Mouse (Mus musculus) embryonic fibroblast, embryonic 13.5 days (primary cell): Measurements from ENCODE around the gene Pdyn. TPM values are rescaled to one million over a fixed set of nuclear protein-coding genes. Genes with fewer than 3 reads are reported as not detected.

Source experiments
- H3K27ac ChIP-seq: 2 replicates; pipeline ENCODE4 v1.5.1; 2012; ENCODE audit warnings: low read length, control low read depth, inconsistent platforms; ENCODE audit not compliant: insufficient read depth
- H3K4me1 ChIP-seq: 2 replicates; pipeline ENCODE4 v1.6.1; 2011; ENCODE audit warnings: low read length; ENCODE audit not compliant: control insufficient read depth, insufficient read depth
- H3K4me3 ChIP-seq: 2 replicates; pipeline ENCODE4 v1.5.1; 2011; ENCODE audit warnings: mild to moderate bottlenecking, control low read depth, low read length; ENCODE audit not compliant: insufficient read depth
- CTCF ChIP-seq: IDR thresholded peaks from 2 replicates; pipeline ENCODE4 v1.5.1; 2011; ENCODE audit warnings: mild to moderate bottlenecking, control low read depth, low read length, moderate library complexity, borderline replicate concordance; ENCODE audit not compliant: insufficient read depth
- POLR2A ChIP-seq: IDR thresholded peaks from 2 replicates; pipeline ENCODE4 v1.6.1; 2011; ENCODE audit warnings: low read depth, mild to moderate bottlenecking, control low read depth, low read length, moderate library complexity
- polyA plus RNA-seq: library from polyadenylated mRNA; stranded (reverse); fragments of >200 nt; gene quantifications from 2 replicates; pipeline ENCODE4 v1.2.4, GENCODE M21; 2011; ENCODE audit warnings: low read depth; ENCODE audit not compliant: missing spikeins, insufficient read length

Gene Pdyn
- polyA plus RNA-seq, 1 experiment: not detected

DNA sequence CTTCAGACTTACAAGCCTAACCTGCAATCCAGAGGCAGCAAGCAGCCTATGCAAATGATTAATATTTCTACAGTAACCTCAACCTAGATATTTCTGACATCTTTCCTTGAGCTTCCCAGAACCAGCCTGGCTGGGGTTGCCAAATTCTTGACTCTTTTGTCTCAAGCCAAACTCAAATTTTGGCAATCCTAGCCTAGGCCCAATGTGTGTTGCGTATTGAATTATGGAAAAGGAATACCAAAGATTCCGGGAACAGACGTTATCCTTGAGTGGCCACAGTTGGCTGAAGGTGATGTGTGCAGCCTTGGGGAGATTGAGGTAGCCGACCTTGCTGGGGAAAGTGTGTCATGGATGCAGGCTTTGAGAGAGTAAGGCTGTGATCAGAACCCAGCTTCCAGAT is 40.8 kb downstream of the Pdyn start:
- H3K4me3 ChIP-seq: no peak overlapping the region
- no peak for TF ChIP-seq CTCF
- TF ChIP-seq POLR2A: no peak
- H3K4me1 ChIP-seq: no peaks in the 10 kb centered on the region
- H3K27ac ChIP-seq: no peak overlapping the region

DNA sequence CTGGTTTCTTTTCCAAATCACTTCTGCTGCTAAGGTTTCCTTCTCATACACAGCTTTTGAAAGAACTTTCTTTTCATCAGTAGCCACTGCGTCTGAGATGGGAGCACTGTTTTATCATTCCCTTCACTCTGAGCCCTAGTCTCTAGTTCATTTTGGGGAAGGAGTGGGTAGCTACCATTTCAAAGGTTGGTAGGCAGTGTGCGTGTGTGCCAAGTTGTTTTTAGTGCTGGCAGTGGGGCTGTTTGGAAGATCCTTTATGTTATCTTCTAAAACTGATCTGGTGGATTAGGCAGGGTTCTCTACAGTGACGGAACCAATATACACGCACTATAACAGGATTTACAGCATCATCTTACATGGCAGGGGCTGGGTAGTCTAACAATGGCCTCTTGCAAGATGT is 44.6 kb downstream of the Pdyn start:
- Histone ChIP-seq H3K4me3 (no peak overlapping the region), H3K27ac (no peak overlapping the region)
- TF ChIP-seq POLR2A (no peak), CTCF (no peak)

DNA sequence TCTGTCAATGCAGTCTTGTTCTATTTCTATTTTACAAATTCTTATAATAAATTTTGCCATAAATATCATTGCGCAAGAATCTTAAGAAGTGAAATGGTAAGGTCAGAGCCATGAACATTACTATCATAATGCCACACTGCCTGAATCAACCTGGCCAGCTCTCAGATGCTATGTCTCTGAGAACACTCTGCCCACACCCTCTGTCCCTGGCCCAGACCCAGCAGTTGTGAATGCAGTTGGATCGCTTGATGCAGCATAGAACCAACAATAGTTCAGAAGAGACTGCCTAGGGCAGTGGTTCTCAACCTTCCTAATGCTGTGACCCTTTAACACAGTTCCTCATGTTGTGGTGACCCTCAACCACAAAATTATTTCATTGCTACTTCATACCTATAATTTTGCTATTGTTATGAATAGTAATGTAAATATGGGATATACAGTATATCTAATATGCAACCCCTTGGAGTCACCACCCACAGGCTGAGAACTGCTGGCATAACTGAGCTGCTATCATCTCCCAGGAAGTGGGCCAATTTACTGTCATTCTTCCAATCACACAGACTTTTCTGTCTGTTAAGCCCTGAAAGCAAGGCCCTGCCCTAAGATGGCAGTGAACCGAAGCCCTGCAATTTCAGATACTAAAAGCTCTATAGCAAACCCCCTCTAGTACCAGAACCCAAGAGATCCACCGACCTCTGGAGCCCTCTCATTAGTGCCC is 45.3 kb downstream of the Pdyn start:
- TF ChIP-seq POLR2A: no peak
- no peak for TF ChIP-seq CTCF

More for the DNA sequence above, 44.6 kb downstream of the Pdyn start:
- H3K4me1 ChIP-seq: no peaks in the 10 kb centered on the region

DNA sequence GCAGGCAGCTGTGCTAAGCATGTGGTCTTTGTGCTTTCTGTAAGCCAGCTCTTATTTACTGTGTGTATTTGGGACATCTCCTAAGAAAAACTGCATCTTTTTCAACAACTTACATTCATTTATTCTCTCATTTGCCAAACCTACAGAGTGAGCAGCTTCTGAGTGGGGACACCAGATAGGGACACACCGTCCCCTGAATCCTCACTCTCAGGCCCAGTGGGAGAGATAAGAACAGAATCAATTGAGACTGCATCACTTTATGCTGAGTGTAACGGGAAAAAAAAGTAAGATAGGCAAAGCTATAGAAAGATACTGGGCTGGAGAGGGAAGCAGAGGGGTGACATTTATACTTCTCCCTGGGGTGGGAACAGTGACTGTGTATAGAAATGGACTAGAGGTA is 46.0 kb downstream of the Pdyn start:
- Histone ChIP-seq H3K4me1 (no peaks in the 10 kb centered on the region), H3K4me3 (no peak overlapping the region), H3K27ac (no peak overlapping the region)
- TF ChIP-seq POLR2A (no peak), CTCF (no peak)

More for the DNA sequence above, 45.3 kb downstream of the Pdyn start:
- H3K4me1 ChIP-seq: no peaks in the 10 kb centered on the region
- no peak overlapping the region for H3K27ac ChIP-seq
- H3K4me3 ChIP-seq: no peak overlapping the region

DNA sequence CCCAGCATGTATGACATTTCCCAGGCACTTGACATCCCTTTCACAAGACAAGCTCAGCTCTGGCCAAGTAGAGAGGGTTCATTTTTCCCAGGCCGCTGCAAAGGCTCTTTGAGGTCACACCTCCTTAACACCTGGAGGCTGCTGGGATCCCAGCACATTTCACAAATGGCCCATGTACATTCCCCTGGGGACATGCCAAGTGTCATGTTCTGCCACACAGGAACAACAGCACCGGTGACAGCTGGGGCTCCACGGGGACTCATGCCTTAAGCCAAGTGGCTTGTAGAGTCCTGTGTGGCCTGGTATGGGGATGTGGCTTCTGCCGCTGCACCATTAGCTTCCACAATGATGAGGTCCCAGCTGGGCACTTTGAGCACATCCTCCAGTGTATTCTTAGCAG is 47.0 kb downstream of the Pdyn start:
- no peak overlapping the region for H3K27ac ChIP-seq
- H3K4me3 ChIP-seq: no peak overlapping the region
- H3K4me1 ChIP-seq: no peaks in the 10 kb centered on the region
- no peak for TF ChIP-seq CTCF
- TF ChIP-seq POLR2A: no peak

Other genes starting within 250 kb of the Pdyn start
- gene F830045P16Rik, start 163.2 kb downstream of the Pdyn start, polyA plus RNA-seq: not detected in 2 replicates
- gene Sirpa, start 107.0 kb downstream of the Pdyn start, polyA plus RNA-seq: 19.3 and 26.0 TPM in 2 replicates
- gene Stk35, start 100.7 kb upstream of the Pdyn start, polyA plus RNA-seq: 17.4 and 18.4 TPM in 2 replicates